Comparison of ENCODE assay signal across 13 mouse cellular contexts in genomic region chr1:44395538-44395937, GRCm38 (mm10).
"Had no signal": no experiment of that assay in that cellular context is flagged by ENCODE, and none has a peak within 500 bp of the region (broad histone marks: within the 10 kb centered on the region; RNA-seq: fewer than 3 reads in every experiment).

No protein-coding gene starts in this region.

- ATAC-seq: liver, embryonic 12.5 days; midbrain, embryonic 16.5 days had no signal

- H3K27me3 ChIP-seq: limb, embryonic 15.5 days; liver, embryonic 12.5 days; midbrain, embryonic 12.5 days; neural tube, embryonic 15.5 days had no signal

- H3K4me1 ChIP-seq: limb, embryonic 15.5 days; liver, embryonic 12.5 days; midbrain, embryonic 12.5 days; neural tube, embryonic 15.5 days had no signal

- H3K9ac ChIP-seq: limb, embryonic 15.5 days; liver, embryonic 12.5 days; lung, embryonic 14.5 days; midbrain, embryonic 12.5 days; neural tube, embryonic 15.5 days had no signal

- H3K27ac ChIP-seq: limb, embryonic 15.5 days; liver, embryonic 12.5 days; midbrain, embryonic 12.5 days; neural tube, embryonic 15.5 days had no signal

- H3K4me2 ChIP-seq: limb, embryonic 15.5 days; liver, embryonic 12.5 days; lung, embryonic 14.5 days; midbrain, embryonic 12.5 days; neural tube, embryonic 15.5 days had no signal

- H3K9me3 ChIP-seq: limb, embryonic 15.5 days; liver, embryonic 12.5 days; midbrain, embryonic 12.5 days; neural tube, embryonic 15.5 days had no signal

- H3K36me3 ChIP-seq: limb, embryonic 15.5 days; liver, embryonic 12.5 days; midbrain, embryonic 12.5 days; neural tube, embryonic 15.5 days had no signal

- DNase-seq: kidney, adult 11 months; kidney, postnatal 14 days; lung, embryonic 14.5 days; lung, postnatal 10 days; lung, postnatal 4 days; right cerebral cortex, adult 18-20 months; right cerebral cortex, postnatal 25 days; thymus, postnatal 36 days had no signal

- H3K4me3 ChIP-seq: limb, embryonic 15.5 days; liver, embryonic 12.5 days; midbrain, embryonic 12.5 days; neural tube, embryonic 15.5 days had no signal
